Mouse (Mus musculus): ENCODE results near the gene Msl1.

The Msl1 gene

GRCm38 (mm10) chr11:98846016-98846415 is 50.7 kb downstream of the Msl1 start:
- DNase-seq (ENCODE audit: low spot score) = no peak

- DNase-seq (ENCODE audit: low spot score) = no peak
Observed at GRCm38 (mm10) chr11:98846865-98847604, 51.7 kb downstream of the Msl1 start.

- no peak for DNase-seq (ENCODE audit: low spot score)
Observed at GRCm38 (mm10) chr11:98849196-98849894, 54.0 kb downstream of the Msl1 start.

GRCm38 (mm10) chr11:98850100-98851093 is 55.1 kb downstream of the Msl1 start:
- no peak for DNase-seq (ENCODE audit: low spot score)

- no peak for DNase-seq (ENCODE audit: low spot score)
Observed at GRCm38 (mm10) chr11:98854116-98854515, 58.8 kb downstream of the Msl1 start.

GRCm38 (mm10) chr11:98854659-98855058 is 59.3 kb downstream of the Msl1 start:
- DNase-seq (ENCODE audit: low spot score) = no peak
